Mouse (Mus musculus) lung, postnatal 0 days (tissue): Measurements from ENCODE around the gene Camkv. TPM values are rescaled to one million over a fixed set of nuclear protein-coding genes. Genes with fewer than 3 reads are reported as not detected.
A peak's percentile ranks its signal among the peaks of the same experiment; 100 is the strongest.

Source experiments
- ATAC-seq: fragments of 200-750 bp; cut with Nextera tagmentation; 2 replicates; pipeline ENCODE4 v1.8.0; 2017; ENCODE audit warnings: moderate library complexity
- DNase-seq: peaks from one replicate; pipeline ENCODE4 v3.0.0-alpha.2; 2016; ENCODE audit warnings: low spot score
- H3K27ac ChIP-seq: fragments of 300-500 bp; sonication (generic); 2 replicates; pipeline ENCODE4 v1.5.1; 2014; ENCODE audit warnings: antibody characterized with exemption, mild to moderate bottlenecking, low read length, mixed read lengths
- H3K27me3 ChIP-seq: fragments of 300-500 bp; sonication (generic); replicated peaks from 2 replicates; pipeline ENCODE4 v1.6.1; 2014; ENCODE audit warnings: low read length, mixed read lengths; ENCODE audit not compliant: insufficient read depth
- H3K36me3 ChIP-seq: fragments of 300-500 bp; sonication (generic); 2 replicates; pipeline ENCODE4 v1.6.1; 2014; ENCODE audit warnings: low read length, mixed read lengths; ENCODE audit not compliant: insufficient read depth
- H3K4me1 ChIP-seq: fragments of 300-500 bp; sonication (generic); 2 replicates; pipeline ENCODE4 v1.6.1; 2014; ENCODE audit warnings: antibody characterized with exemption, low read depth, low read length, mixed read lengths; ENCODE audit not compliant: insufficient read depth
- H3K4me2 ChIP-seq: fragments of 300-500 bp; sonication (generic); replicated peaks from 2 replicates; pipeline ENCODE4 v1.6.1; 2014; ENCODE audit warnings: low read depth, mild to moderate bottlenecking, low read length, moderate library complexity, mixed read lengths
- H3K4me3 ChIP-seq: fragments of 300-500 bp; sonication (generic); 2 replicates; pipeline ENCODE4 v1.5.1; 2014; ENCODE audit warnings: low read depth, low read length
- H3K9ac ChIP-seq: fragments of 300-500 bp; sonication (generic); replicated peaks from 2 replicates; pipeline ENCODE4 v1.6.1; 2014; ENCODE audit warnings: low read depth, mild to moderate bottlenecking
- H3K9me3 ChIP-seq: fragments of 300-500 bp; sonication (generic); 2 replicates; pipeline ENCODE4 v1.6.1; 2016; ENCODE audit warnings: low read length, mixed read lengths
- CTCF ChIP-seq: IDR thresholded peaks from 2 replicates; pipeline ENCODE4 v1.5.1; 2016; ENCODE audit warnings: antibody characterized with exemption, mild to moderate bottlenecking
- EP300 ChIP-seq: IDR thresholded peaks from 2 replicates; pipeline ENCODE4 v1.6.1; 2016; ENCODE audit warnings: antibody characterized with exemption, mild to moderate bottlenecking, control low read depth
- WGBS: fragments of 180-500 bp; shearing (Covaris S2); extraction: QIAGEN DNeasy Blood & Tissue Kit; methylation state at CpG from one replicate; pipeline ENCODE4 v1.1.7; 2014; 5-methylcytosine and 5-hydroxymethylcytosine counted together
- polyA plus RNA-seq: library from polyadenylated mRNA; unstranded; fragments of >200 nt; fragmentation: Nextera tagmentation; extraction: Ambion mirVana; gene quantifications from 2 replicates; pipeline ENCODE4 v1.2.1, GENCODE M21; 2015

Camkv gene
- polyA plus RNA-seq, 1 experiment from 2014 or later, result 0.12 TPM

- peak overlapping the region; percentile 24 for H3K9ac ChIP-seq
- H3K4me3 ChIP-seq, result peak overlapping the region; percentile 57
- TF ChIP-seq CTCF (no peak), EP300 (no peak; the same call in 1 of the 2 replicates)
- no peaks in the 10 kb centered on the region; the same call in 1 of the 2 replicates for H3K4me1 ChIP-seq
- peak; percentile 97 for ATAC-seq
- H3K27me3 ChIP-seq, result no peaks in the 10 kb centered on the region
- WGBS, result 10% methylated on average over 45 of the region's 45 CpGs
- peak; percentile 94 for DNase-seq
- no peaks in the 10 kb centered on the region for H3K36me3 ChIP-seq
- 0 out of 2 replicates have a peak overlapping the region, but pooled peaks have one; percentile 28 for H3K27ac ChIP-seq
- no peaks in the 10 kb centered on the region for H3K9me3 ChIP-seq
- H3K4me2 ChIP-seq, result peak overlapping the region; percentile 88
Measured at GRCm38 (mm10) chr9:107950460-107951355, 15.2 kb downstream of the Camkv start.

- Histone ChIP-seq H3K9ac (no peak overlapping the region), H3K4me1 (no peaks in the 10 kb centered on the region), H3K27ac (no peak overlapping the region), H3K9me3 (no peaks in the 10 kb centered on the region), H3K4me3 (no peak overlapping the region), H3K27me3 (no peaks in the 10 kb centered on the region), H3K36me3 (no peaks in the 10 kb centered on the region), H3K4me2 (no peak overlapping the region)
- 76% methylated on average over 6 of the region's 6 CpGs for WGBS
- TF ChIP-seq EP300 (no peak), CTCF (no peak)
- ATAC-seq (peak; percentile 75), DNase-seq (peak; percentile 46)
Measured at GRCm38 (mm10) chr9:107955613-107956289, 20.3 kb downstream of the Camkv start.

DNA sequence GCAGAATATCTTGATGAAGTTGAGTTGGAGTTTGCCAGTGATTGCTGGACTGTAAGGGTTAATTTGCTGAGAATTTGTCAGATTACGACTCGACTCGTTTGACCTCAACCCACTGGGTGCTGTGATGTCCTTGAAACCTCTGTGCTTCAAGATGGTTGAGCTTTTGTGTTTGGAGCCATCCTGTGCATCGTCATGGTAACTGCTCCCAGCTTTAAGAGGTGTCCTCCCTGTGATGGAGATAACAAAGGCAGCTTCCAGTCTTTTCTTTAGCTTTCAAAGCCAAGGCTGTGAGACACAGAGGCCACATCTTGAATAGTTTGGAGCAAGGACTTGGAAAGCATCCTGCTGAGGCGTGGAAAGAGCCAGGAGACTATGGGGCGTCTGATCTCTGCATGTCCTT is 21.7 kb downstream of the Camkv start:
- Histone ChIP-seq H3K9ac (no peak overlapping the region), H3K27ac (no peak overlapping the region), H3K4me2 (no peak overlapping the region), H3K4me1 (no peaks in the 10 kb centered on the region), H3K36me3 (no peaks in the 10 kb centered on the region), H3K27me3 (no peaks in the 10 kb centered on the region), H3K9me3 (no peaks in the 10 kb centered on the region), H3K4me3 (no peak overlapping the region)
- DNase-seq, result no peak
- TF ChIP-seq EP300 (no peak), CTCF (no peak)
- 61% methylated on average over 6 of the region's 6 CpGs for whole genome bisulfite sequencing
- no peak for ATAC-seq

- no peak for TF ChIP-seq EP300
- TF ChIP-seq CTCF, result no peak
- no peak overlapping the region for H3K4me3 ChIP-seq
- peak; percentile 16; the same call in 1 of the 2 replicates for ATAC-seq
- no peaks in the 10 kb centered on the region for H3K4me1 ChIP-seq
- no peaks in the 10 kb centered on the region for H3K36me3 ChIP-seq
- H3K27ac ChIP-seq, result no peak overlapping the region
- H3K27me3 ChIP-seq, result no peaks in the 10 kb centered on the region
- no peaks in the 10 kb centered on the region for H3K9me3 ChIP-seq
- H3K9ac ChIP-seq, result no peak overlapping the region
- H3K4me2 ChIP-seq, result no peak overlapping the region
- no peak for DNase-seq
- WGBS, result 50% methylated on average over 6 of the region's 6 CpGs
Measured at GRCm38 (mm10) chr9:107959896-107960295, 24.4 kb downstream of the Camkv start.

- Histone ChIP-seq H3K4me2 (no peak overlapping the region), H3K36me3 (no peaks in the 10 kb centered on the region), H3K27ac (no peak overlapping the region), H3K27me3 (no peaks in the 10 kb centered on the region), H3K4me1 (no peaks in the 10 kb centered on the region), H3K4me3 (no peak overlapping the region), H3K9ac (no peak overlapping the region), H3K9me3 (no peaks in the 10 kb centered on the region)
- DNase-seq (no peak), ATAC-seq (no peak)
- peak; percentile 51 for TF ChIP-seq CTCF
- TF ChIP-seq EP300, result no peak
- WGBS, result 87% methylated on average over 4 of the region's 4 CpGs
Measured at GRCm38 (mm10) chr9:107960928-107961327, 25.5 kb downstream of the Camkv start.

DNA sequence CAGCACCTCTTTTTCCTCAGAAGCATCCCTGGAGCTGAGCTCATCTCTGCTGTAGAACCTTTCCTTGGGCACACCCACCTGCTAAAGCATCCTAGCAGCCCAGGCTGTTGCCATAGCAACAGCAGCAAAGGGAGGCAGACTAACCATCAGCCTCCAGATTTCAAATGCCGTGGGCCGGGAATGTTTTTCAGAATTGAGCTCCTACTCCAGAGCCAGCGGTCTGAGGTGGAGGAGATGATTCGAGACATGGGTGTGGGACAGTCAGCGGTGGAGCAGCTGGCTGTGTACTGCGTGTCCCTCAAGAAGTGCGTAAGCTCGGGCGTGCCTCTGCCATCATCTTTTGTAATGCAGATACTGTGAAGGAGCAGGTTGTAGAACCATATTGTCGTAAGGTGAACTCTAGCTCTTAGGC is 25.9 kb downstream of the Camkv start:
- Histone ChIP-seq H3K9ac (no peak overlapping the region), H3K4me3 (no peak overlapping the region), H3K27ac (no peak overlapping the region), H3K27me3 (no peaks in the 10 kb centered on the region), H3K36me3 (no peaks in the 10 kb centered on the region), H3K4me2 (no peak overlapping the region), H3K4me1 (no peaks in the 10 kb centered on the region), H3K9me3 (no peaks in the 10 kb centered on the region)
- ATAC-seq (no peak), DNase-seq (no peak)
- TF ChIP-seq CTCF (no peak), EP300 (no peak)
- WGBS, result 87% methylated on average over 10 of the region's 10 CpGs
